Mouse (Mus musculus) right cerebral cortex, postnatal 14 days (tissue): ENCODE data around the gene Tbx10.
"Not testable (repeated sequence)": the region's sequence is repeated elsewhere in the genome, so short reads cannot be mapped to it uniquely, and the experiment has no call there.

Experiments
- DNase-seq: peaks from one replicate; pipeline ENCODE4 v3.0.0; 2022

Tbx10 gene

DNA sequence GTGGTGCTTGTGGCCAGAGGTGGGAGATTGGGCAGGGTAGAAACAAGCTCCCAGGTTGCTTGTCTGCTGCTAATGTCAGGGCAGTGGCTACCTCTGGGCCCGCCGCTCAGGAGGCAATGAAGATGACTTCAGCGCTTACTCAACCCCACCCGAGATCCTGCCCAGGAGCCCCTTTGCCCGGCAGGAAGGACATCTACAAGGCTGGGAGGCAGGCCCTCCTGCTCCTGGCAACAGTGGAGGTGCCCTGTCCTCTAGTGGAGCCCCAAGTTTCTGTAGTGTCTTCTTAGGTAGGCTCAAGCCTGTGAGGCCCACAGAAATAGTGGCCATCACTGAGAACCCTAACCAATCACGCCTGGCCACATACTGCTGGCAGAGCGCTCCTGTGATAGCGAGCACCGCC is 12.5 kb downstream of the Tbx10 start:
- DNase-seq = no peak

DNA sequence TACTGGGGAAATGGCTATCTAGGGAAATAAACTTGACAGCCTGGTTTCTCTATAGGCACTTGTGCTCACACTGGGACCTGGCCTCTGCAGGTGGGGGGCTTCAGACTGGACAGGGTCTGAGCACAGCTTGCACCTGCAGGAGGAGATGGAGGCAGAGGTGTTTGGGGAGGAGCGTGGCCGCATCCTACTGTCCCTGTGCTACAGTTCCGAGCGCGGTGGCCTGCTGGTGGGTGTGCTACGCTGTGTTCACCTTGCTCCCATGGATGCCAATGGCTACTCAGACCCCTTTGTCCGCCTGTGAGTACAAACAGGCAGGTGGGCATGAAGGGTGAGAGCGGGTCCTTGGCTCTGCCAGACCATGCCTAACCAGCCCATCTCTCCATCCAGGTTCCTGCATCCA is 13.4 kb downstream of the Tbx10 start:
- DNase-seq = no peak

DNA sequence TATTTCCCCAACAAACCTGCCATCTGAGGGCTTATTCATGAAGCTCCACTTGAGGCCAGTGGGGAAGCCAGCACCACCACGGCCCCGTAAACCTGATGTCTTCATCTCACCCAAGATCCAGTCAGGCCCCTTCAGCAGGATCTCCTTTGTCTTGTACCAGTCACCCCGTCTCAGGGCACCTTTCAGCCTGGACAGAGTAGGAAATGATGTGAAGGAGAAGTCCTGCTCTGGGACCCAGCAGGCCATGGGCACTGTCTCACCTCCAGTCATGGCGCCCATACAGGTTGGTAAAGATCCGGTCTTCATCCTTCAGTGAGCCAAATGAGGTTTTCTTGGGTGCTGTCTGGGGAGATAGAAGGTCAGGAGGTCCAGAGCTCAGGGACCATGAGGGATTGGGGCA is 18.5 kb downstream of the Tbx10 start:
- no peak for DNase-seq

DNA sequence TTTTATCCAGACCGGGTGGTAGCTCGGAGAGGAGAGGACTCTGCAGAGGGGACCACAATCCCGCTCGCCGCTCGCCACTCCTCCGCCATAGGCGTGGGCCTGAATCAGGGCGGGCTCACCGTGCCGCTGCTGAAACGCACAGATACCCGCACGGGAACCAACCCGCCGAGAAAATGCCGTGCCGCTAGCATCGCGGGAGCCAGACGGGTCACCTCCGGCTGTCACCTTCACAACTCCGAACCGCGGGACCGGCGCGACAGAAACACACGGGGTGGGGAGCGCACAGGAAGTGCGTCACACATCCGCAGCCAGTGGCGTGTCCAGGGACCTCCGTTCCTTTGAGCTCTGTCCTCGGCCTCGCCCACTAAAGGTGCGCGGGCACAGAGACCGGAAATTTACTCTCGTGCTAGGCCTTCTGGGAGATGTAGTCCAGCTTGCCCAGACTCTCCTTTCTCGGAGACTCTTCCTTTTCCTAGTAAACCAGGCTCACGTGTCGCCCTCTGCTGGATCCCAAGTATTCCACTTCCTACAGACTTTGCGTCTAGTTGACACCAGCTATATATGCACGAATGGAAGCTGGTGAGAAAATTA is 20.0 kb downstream of the Tbx10 start, which contains the start of gene Ndufv1:
Ndufv1 (minus strand) TSS at position 375 of the 591 bp plus-strand sequence.
- DNase-seq = peak; percentile 96

DNA sequence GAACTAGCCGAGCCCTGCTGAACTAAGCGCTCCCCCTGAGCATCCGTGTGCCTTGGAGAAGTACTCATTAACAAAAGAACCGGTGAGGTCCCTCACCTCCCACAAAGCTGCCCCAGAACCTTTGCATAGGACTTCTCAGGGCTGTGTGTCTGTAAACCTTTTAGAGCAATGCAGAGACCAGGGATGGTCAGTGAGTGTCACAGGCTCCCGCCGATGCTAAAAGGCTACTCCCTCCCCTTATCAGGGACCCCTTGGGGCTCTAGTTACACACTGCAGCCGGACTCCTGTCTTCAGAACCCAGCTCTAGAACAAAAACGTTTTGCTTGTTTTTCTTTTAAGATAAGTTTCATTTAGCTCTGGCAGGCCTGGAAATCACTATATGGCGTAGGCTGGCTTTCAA is 20.5 kb downstream of the Tbx10 start:
- no peak for DNase-seq

DNA sequence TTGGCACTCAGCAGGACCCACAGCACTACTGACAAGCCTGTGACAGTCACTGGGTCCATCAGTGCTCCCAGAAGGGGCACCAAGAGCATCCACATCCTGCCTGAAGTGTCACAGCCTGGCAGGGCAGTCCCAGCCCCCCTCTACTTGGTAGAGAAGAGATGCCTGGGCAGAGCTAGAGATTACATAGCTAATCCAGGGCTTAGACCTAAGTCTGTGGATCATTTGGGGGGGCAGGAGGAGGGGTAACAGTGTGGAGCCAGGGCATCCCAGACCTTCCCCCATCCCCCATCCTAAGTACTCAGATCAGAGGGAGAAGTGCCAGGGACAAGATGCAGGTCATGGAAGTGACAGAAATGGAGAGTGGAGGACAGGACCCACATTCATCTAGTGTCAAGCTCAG is 22.2 kb downstream of the Tbx10 start:
- DNase-seq = no peak

DNA sequence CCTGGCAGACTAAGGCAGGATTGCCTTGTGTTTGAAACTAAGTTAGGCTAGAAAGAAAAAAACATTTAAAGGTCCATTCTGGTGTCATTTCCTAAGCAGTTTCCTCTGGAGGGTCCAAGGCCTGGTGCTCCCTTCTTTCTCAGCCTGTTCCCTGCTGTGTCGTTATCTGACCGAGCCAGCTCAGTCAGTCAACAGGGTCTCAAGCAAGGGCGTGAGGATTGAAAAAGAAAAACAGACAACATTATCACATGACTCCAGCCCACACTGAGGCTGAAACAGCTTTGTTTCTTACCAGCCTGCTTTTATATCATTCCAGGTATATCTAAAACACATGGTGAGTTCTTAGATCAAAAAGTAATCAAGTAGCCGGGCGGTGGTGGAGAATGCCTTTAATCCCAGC is 23.1 kb downstream of the Tbx10 start:
- DNase-seq = no peak

DNA sequence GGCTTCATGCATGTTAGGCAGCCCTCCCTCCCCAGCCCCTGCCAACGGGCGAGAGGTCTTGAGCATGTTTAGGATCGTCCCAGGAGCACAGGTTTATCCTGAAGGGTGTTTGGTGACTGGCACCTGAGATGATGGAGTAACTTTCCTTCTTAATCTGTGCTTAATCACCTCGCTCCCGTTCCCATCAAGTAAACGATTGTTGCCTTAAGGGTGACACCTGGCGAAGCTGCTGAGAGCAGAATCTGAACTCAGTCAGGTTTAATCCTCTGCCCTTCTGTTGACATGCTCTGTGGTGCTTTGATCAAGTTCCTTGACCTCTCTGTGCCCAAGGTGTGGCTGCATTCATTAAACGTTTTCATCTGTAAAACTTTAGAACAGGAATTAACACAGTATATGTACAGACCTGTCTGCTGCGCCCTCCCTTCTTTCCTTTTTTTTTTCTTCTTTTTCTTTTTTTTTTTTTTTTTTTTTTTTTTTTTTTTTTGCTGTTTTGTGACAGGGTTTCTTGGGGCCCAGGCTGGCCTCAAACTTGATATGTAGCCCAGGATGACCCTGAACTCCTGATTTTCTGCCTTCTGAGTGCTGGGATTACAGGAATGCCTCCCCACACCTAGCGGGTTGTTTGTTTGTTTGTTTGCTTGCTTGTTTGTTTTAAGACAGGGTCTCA is 25.5 kb downstream of the Tbx10 start:
- DNase-seq = no peak

DNA sequence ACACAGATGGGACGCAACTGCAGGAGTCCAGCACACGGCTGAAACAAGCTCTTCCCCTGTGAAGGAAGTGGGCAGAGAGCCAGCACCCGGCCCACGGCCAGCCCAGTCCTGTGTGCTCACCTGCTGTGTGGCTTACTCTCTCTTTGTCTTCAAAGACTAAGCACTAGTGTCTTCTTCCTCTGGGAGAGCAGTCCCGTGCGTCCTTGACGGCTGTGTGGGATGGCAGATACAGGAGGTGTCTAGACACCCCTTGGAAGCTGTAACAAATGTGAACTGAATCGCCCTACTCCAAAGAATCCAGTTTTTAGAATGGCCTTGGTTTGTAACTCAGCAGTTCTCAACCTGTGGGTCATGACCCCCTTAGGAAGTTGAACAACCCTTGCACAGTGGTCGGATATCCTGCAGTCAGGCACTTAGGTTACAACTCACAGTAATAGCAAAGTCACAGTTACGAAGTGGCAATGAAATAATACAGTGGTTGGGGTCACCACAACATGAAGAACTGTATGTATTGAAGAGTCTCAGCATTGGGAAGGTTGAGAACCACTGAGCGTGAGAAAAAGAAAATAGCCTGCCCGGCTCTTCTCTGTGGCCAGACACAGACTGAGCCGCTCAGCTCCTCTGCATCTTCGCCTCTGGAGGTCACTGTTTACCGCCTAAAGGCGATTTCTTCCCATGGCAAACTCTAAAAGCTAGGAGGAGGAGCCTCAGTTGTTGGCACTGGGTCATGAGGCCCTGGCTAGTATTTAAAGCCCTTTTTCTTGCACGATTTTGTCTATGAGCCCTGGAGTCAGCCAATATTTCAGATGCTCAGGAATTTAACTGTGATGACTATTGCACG is 26.4 kb downstream of the Tbx10 start:
- DNase-seq = peak; percentile 63

DNA sequence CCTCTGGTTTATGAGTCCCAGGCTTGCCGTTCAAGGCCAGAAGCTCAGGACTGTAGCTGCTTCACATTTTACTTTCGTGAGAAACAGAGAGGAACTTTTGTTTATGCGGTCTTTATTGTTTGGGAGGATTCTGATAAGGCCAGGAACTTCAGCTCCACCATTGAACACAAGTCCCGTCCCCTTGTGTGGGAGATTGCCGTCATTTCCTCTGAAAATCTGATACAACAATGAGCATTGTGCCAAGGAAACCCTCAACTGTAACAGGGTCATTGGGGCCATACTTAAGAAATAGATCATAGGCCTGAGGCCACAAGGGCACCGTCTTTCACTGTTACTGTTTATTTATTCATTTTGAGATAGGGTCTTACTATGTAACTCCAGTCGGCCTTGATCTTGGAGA is 30.6 kb downstream of the Tbx10 start:
- no peak for DNase-seq

DNA sequence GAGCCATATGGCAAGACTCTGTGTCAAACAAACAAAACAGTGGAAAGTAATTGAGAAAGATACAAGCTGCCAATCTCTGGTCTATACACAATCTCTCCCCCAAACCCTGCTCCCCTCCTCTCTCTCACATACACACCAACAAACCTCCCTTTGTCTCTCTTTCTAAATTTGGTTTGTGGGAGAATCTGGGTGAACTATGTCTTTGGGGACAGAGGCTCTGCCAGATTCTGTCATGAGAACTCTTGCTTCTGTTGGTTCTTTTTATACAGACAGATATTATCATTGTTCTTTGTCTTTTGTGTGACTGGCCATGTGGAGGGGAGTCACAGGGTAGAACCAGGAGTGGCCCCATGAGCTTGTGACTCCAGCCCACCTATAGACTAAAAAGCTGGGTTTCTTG is 35.0 kb downstream of the Tbx10 start:
- no peak for DNase-seq

DNA sequence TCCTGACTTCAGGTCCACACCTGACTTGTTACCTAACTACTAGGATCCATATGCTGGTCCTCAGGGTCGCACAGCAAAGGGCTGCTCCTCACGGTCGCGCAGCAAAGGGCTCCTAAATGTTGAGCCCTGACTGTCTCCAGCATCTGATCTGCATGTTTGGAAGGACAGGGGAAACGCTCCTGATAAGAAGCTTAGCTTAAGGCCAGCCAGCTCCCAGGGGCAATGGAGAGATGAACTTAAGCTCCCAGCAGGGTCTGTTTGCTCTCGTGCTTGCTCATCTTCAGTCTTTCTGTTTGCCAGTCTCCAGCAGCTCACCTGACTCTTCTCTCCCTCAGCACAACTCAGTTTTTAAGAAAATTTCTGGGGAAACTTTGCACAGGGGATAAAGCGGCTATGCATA is 40.1 kb downstream of the Tbx10 start:
- no peak for DNase-seq

DNA sequence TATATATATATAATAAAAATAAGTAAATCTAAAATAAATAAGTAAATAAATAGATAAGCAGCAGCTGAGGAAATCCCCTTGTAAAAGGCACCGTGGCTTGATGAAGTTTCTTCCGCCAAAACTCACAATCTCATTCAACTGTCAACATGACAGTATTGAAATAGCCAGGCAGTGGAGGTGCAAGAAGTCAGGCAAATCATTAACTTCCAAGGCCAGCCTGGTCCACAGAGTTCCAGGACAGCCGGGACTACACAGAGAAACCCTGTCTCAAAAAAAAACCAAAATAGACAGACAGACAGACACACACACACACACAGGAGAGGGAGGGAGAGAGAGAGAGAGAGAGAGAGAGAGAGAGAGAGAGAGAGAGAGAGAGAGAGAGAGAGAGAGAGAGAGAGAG is 40.7 kb downstream of the Tbx10 start:
- no peak for DNase-seq

DNA sequence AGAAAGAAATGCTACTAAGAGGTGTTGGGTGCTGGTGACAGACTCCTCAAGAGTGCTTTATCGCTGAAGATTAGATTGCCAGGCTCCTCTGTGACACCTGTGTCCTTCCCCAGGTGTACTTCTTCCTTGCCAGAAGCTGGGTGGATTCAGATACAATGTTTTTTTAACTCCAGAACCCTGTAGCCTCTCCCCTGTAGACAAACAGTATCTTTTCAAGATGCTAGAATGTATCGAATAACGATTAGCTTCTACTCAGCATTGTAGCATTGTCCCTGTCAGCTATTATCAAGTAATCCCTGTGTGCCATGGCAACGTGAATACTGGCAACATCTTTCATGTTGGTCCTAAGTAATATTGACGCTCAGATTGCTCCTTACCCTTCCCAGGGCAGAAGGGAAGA is 41.2 kb downstream of the Tbx10 start:
- no peak for DNase-seq

DNA sequence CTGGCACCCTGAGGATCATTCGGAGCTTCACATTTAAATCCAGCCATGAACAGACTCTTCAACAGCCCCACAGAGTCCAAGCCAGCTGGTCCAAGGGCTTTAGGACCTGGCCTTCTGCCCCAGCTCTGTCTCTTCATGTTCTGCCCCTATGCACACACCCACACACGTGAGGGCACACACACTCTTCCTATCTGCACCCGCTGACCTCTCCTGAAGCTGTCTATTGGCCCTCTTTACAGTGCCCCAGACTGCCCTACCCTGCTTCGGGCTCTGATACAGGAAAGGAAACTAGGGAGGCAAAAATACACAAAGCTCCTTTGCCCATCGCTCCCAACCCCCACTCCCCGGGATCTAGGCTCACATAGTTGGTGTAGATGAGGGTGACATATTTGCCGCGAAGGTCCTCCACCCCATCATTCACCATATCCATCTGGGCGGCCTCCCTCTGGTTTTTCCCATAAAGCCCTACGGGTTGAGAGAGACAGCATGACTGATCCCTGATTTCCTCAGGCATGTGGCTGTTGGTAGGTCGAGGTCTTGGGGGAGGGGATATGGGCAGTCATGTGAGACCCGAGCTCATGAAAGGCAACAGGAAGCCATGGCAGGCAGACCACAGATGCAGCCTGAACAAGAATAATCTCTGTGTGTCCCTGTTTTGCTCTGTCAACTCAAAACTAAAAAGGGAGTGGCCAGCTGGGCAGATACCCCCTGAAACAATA is 43.9 kb downstream of the Tbx10 start:
- no peak for DNase-seq

DNA sequence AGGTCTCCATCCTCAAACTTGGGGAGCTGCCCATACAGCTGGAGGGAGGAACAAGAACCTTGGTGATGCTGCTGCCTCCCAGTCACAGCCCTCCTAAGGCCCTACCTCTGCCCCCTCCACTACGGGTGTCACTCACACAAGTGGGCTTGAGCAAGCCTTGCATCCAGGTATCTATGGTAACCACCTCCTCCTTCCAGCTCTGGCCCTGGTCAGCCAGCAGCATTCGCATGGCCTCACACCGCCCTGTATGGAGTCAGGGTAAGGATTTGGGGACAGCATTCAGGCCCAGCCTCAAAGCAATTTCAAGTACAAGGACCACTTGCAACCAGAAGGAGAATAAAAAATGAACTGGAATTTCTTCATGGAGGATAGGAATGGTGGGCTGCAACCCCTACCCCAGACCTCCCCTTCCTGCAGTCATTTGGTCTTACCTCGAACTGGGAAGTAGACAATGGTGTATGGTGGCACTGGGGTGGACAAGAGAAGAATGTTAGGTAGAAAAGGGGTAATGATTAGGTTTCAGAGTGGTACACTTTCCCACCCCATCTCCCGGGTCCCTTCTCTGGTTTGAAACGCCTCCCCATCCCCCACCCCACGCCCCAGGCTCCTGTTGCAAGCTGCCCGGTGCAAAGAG is 44.7 kb downstream of the Tbx10 start:
- DNase-seq = not testable (repeated sequence)

DNA sequence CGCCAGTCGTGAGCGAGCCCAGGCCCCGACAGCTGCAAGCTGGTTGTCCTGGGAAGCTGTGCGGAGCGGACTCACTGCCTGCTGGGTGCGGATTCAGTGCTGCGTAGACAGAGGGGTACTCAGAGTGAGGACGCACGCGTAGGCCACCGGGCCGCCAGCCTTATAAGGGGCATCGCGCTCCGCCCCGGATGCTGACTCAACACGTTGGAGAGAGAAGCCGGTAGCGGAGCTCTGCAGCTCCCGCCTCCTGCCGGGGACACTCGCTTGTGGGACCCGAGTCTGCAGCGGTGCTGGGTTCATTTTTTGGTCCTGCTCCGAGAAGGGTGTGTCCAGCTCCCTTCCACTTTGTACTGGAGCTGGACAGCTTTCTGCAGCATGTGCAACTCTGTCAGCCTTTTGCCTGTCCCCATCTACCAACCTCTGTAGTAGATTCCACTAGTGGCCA is 45.3 kb downstream of the Tbx10 start, which contains the start of gene Gstp1:
Gstp1 (minus strand) TSS at position 198 of the 445 bp plus-strand sequence.
- peak; percentile 84 for DNase-seq

DNA sequence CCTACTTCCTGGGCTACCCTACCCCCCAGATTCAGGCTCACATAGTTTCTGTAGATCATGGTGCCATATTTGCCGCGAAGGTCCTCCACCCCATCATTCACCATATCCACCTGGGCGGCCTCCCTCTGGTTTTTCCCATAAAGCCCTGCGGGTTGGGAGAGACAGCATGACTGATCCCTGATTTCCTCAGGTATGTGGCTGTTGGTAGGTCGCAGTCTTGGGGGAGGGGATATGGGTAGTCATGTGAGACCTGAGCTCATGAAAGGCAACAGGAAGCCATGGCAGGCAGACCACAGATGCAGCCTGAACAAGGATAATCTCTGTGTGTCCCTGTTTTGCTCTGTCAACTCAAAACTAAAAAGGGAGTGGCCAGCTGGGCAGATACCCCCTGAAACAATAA is 48.4 kb downstream of the Tbx10 start:
- DNase-seq = not testable (repeated sequence)

DNA sequence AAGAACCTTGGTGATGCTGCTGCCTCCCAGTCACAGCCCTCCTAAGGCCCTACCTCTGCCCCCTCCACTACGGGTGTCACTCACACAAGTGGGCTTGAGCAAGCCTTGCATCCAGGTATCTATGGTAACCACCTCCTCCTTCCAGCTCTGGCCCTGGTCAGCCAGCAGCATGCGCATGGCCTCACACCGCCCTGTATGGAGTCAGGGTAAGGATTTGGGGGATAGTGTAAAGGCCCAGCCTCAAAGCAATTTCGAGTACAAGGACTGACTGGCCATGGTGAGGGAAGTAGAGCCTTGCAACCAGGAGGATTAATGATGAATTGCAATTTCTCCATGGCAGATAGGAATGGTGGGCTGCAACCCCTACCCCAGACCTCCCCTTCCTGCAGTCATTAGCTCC is 48.9 kb downstream of the Tbx10 start:
- DNase-seq = not testable (repeated sequence)

DNA sequence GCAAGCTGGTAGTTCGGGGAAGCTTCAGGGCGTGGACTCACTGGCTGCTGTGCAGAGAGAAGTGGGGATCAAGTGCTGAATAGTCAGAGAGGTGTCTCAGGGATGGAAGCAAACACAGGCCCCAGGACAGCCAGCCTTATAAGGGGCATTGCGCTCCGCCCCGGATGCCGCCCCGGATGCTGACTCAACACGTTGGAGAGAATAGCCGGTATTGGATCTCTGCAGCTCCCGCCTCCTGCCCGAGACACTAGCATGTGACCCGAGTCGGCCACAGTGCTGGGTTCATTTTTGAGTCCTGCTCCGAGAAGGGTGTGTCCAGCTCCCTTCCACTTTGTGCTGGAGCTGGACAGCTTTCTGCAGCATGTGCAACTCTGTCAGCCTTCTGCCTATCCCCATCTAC is 49.6 kb downstream of the Tbx10 start:
- DNase-seq = no peak

DNA sequence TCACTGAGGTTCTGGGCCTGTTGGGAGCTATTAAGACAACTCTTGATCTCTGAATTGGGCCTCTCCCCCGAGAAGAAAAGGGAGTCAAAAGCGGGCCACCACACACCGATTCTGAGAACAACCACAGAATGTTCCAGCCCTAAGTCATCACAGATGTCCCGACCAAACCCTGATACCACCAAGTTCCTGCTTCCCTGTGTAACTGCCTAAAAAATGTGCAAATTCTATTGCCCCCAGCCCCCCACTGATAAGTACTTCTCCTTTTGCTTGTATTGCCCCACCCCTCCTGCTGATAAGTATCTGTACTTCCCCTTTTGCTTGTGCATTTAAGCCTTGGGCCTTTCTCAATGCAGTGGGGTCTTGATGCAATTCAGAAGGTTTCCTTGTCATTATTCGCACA is 51.6 kb downstream of the Tbx10 start:
- not testable (repeated sequence) for DNase-seq

DNA sequence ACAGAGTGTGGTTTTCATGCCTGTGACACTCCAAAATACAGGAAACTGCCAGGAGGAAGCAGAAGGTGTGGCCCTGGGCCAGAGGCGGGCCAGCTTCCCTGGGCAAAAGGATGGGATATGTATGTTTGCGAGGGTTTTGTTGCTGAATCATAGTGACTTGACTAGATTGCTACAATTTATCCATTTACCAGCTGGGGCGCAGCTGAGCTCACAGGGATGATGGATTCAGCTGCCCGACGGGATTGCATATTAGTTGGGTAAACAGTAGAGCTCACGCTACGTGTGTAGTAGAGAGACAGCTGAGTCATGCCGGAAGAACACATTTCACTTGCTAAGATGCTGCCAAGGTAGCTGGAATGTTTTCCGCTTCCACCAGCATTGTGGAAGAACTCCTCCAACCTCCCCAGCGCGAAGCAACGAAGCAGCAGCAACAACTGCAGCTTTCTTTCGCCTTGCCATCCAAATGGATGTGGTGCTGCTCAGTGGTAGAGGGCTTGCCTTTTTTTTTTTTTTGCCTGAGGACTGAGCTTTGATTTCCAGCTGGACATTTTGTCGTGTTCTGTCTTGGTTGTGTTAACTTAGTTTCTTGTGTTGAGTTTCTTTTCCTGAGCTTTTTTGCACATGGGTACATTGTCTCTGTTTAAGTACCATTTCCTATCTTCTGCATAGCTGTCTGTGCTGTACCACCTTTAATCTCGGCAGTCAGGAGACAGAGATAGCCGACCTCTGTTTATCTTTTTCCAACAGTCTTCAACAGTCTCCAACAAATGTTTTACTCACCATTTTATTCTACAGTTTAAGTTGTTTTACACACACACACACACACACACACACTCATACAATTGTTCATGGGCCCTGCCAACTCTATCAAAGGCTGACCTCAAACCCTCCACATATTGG is 53.7 kb downstream of the Tbx10 start, which contains the start of gene Gstp2:
Gstp2 (minus strand) TSS at position 58 of the 900 bp plus-strand sequence.
- DNase-seq = peak; percentile 71
